Mouse (Mus musculus): ENCODE data around the gene Mfsd2a. TPM values are rescaled to one million over a fixed set of nuclear protein-coding genes. Genes with fewer than 3 reads are reported as not detected.

The Mfsd2a gene
- polyA plus RNA-seq, 1 experiment from 2014 or later = 26.7 TPM

DNA sequence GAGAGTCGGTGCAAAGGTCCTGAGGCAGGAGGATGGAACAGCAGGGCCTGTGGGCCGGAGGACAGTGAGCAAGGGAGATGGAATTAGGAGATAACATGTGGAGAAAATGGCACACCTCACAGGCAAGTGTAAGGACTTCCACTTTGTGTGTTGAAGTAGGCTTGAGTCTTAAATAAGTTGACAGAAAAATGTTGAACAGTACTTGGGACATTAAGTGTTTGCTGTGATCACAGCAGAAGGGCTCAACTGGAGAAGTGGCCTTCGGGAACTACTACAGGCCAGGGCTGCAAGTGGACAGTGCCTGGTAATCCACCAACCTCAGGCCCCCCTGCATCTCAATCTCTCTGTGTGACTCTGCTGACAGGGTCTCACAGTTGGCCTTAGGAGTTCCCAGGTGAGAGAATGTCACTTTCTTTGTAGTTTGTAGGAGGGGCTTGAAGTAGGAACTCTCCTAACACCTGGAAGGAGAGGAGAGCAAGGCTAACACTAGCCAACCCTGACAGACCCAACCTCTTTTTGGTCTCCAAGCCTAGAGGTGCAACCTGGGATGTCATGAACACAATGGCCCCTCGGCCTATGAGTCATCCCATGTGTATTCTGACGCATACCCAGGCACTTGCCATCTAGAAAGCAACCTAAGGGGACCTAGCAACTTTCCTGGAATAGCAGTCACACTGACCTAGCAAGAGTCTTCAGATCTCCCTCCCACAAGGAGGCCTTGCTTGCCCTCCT, 6.1 kb downstream of the Mfsd2a start:
- Histone ChIP-seq H3K9ac (peak overlapping the region; percentile 56), H3K27ac (peak overlapping the region; percentile 92), H3K27me3 (no peaks in the 10 kb centered on the region), H3K4me2 (peak overlapping the region; percentile 57), H3K9me3 (replicated peaks) (no peaks in the 10 kb centered on the region), H3K36me3 (ENCODE audit: poor library complexity, severe bottlenecking) (peaks cover 41% of the 10 kb centered on the region), H3K4me1 (peaks cover 42% of the 10 kb centered on the region), H3K4me3 (peak overlapping the region; percentile 23)
- WGBS = 59% methylated on average over 5 of the region's 5 CpGs
- ATAC-seq = peak; percentile 46

DNA sequence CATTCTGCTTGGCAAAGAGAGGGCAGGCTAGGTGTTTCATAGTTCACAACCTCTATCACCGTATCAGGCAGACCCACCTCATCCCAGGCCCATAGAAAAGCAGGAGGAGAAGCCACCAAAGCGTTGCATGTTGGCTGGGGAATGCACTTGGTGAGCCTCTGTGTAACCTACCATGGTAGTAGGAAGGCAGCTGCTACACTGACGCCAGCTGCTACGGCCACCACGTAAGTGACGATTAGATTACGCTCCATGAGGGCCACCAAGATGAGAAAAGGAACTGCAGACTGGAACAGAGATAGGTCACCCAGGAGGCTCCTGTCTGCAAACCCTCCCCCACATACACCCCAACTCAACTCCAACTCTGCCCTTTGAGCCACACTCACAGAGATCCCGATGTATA, 11.9 kb downstream of the Mfsd2a start:
- 95% methylated on average over 8 of the region's 8 CpGs for WGBS
- Histone ChIP-seq H3K4me1 (no peaks in the 10 kb centered on the region), H3K27me3 (no peaks in the 10 kb centered on the region), H3K4me2 (no peak overlapping the region), H3K27ac (no peak overlapping the region), H3K36me3 (ENCODE audit: poor library complexity, severe bottlenecking) (peaks cover 76% of the 10 kb centered on the region), H3K4me3 (no peak overlapping the region), H3K9ac (no peak overlapping the region), H3K9me3 (replicated peaks) (no peaks in the 10 kb centered on the region)
- ATAC-seq = no peak

DNA sequence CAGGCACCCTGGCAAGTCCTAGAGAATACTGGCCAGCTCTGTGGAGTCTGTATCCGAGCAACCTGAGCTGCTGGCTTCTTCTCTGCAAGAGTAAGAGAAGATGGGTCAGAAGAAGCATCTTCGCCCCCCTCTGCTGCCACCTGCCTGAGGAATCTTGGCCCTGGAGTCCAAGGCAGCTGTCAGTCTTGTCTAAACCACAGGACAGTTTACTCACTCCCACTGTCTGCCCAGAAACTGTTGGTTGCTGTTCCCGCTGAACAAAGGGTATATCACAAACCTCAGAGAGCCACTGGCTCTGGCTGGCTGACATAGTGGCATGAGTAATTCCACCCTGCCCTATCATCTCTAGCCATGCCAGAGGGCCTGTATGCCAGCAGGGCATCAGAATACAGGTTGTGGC, 13.8 kb downstream of the Mfsd2a start:
- no peak overlapping the region for H3K9ac ChIP-seq
- H3K4me1 ChIP-seq = no peaks in the 10 kb centered on the region
- no peaks in the 10 kb centered on the region for H3K27me3 ChIP-seq
- H3K36me3 ChIP-seq (ENCODE audit: poor library complexity, severe bottlenecking) = peaks cover 70% of the 10 kb centered on the region
- no peak overlapping the region for H3K4me3 ChIP-seq
- WGBS = 90% methylated on average over 3 of the region's 3 CpGs
- no peak for ATAC-seq
- H3K27ac ChIP-seq = no peak overlapping the region
- no peaks in the 10 kb centered on the region for H3K9me3 ChIP-seq (replicated peaks)
- no peak overlapping the region for H3K4me2 ChIP-seq

DNA sequence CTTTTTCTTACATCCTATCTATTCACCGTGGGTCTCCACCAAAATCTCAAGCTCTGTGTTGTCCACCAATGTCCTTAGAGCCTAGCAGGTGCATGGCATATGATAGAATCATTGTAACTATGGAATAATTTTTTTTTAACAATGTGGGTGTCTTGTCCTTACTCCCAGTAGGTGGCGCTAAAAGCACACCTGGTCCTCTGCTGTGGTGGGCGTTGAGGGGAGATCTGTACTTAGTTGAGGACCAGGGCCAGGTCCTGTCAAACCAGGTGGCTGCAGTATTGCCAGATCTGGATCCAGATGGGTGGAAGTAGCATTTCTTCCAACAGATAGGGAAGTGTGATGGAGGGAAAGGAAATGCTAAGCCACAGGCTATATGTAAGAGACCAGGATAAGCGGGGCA, 16.6 kb downstream of the Mfsd2a start:
- no peaks in the 10 kb centered on the region for H3K4me1 ChIP-seq
- no peak overlapping the region for H3K4me2 ChIP-seq
- H3K9me3 ChIP-seq (replicated peaks) = no peaks in the 10 kb centered on the region
- 0 out of 2 replicates have a peak, but pooled peaks have one; percentile 61 for ATAC-seq
- no peaks in the 10 kb centered on the region for H3K27me3 ChIP-seq
- no peak overlapping the region for H3K9ac ChIP-seq
- WGBS = 25% methylated on average over 4 of the region's 4 CpGs
- no peak overlapping the region for H3K4me3 ChIP-seq
- peaks cover 42% of the 10 kb centered on the region for H3K36me3 ChIP-seq (ENCODE audit: poor library complexity, severe bottlenecking)
- H3K27ac ChIP-seq = no peak overlapping the region

GRCm38 (mm10) chr4:122939048-122939796, 21.8 kb downstream of the Mfsd2a start:
- Histone ChIP-seq H3K36me3 (ENCODE audit: poor library complexity, severe bottlenecking) (no peaks in the 10 kb centered on the region), H3K4me1 (no peaks in the 10 kb centered on the region), H3K9ac (no peak overlapping the region), H3K9me3 (replicated peaks) (no peaks in the 10 kb centered on the region), H3K4me3 (no peak overlapping the region), H3K27me3 (no peaks in the 10 kb centered on the region), H3K27ac (no peak overlapping the region), H3K4me2 (no peak overlapping the region)
- WGBS = 89% methylated on average over 2 of the region's 2 CpGs
- ATAC-seq = no peak

DNA sequence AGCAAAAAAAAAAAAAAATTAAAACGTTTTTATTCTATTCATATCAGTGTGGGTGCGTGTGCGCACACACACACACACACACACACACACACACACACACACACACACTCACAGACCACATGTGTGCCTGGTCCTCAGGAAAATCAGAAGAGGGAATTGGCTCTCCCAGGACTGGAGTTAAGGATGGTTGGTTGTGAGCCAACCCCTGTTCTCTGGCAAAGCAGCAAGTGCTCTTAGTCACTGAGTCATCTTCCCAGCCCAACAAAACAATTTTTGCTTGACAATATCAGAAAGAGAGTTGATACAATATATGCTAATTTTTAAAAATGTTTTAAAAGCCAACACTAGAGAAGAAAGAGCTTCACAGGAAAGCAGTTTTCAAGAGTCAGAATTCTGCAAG, 23.5 kb downstream of the Mfsd2a start:
- Histone ChIP-seq H3K9ac (no peak overlapping the region), H3K4me3 (no peak overlapping the region), H3K4me2 (no peak overlapping the region), H3K36me3 (ENCODE audit: poor library complexity, severe bottlenecking) (no peaks in the 10 kb centered on the region), H3K4me1 (no peaks in the 10 kb centered on the region), H3K27ac (no peak overlapping the region), H3K9me3 (replicated peaks) (no peaks in the 10 kb centered on the region), H3K27me3 (no peaks in the 10 kb centered on the region)
- ATAC-seq = no peak
- 100% methylated on average over 3 of the region's 3 CpGs for WGBS

GRCm38 (mm10) chr4:122935466-122936099, 25.4 kb downstream of the Mfsd2a start:
- Histone ChIP-seq H3K27me3 (no peaks in the 10 kb centered on the region), H3K36me3 (ENCODE audit: poor library complexity, severe bottlenecking) (no peaks in the 10 kb centered on the region), H3K4me2 (no peak overlapping the region), H3K9me3 (replicated peaks) (no peaks in the 10 kb centered on the region), H3K4me3 (no peak overlapping the region), H3K4me1 (no peaks in the 10 kb centered on the region), H3K27ac (no peak overlapping the region), H3K9ac (no peak overlapping the region)
- no peak for ATAC-seq
- WGBS = 89% methylated on average over 9 of the region's 9 CpGs

GRCm38 (mm10) chr4:122933857-122934256, 27.1 kb downstream of the Mfsd2a start:
- no peak overlapping the region for H3K9ac ChIP-seq
- no peaks in the 10 kb centered on the region for H3K4me1 ChIP-seq
- H3K9me3 ChIP-seq (replicated peaks) = no peaks in the 10 kb centered on the region
- no peaks in the 10 kb centered on the region for H3K27me3 ChIP-seq
- H3K4me2 ChIP-seq = no peak overlapping the region
- no peak overlapping the region for H3K27ac ChIP-seq
- 81% methylated on average over 3 of the region's 3 CpGs for WGBS
- no peaks in the 10 kb centered on the region for H3K36me3 ChIP-seq (ENCODE audit: poor library complexity, severe bottlenecking)
- H3K4me3 ChIP-seq = no peak overlapping the region
- no peak for ATAC-seq

GRCm38 (mm10) chr4:122933051-122933591, 27.9 kb downstream of the Mfsd2a start:
- Histone ChIP-seq H3K9me3 (replicated peaks) (no peaks in the 10 kb centered on the region), H3K4me2 (no peak overlapping the region), H3K4me3 (no peak overlapping the region), H3K9ac (no peak overlapping the region), H3K36me3 (ENCODE audit: poor library complexity, severe bottlenecking) (no peaks in the 10 kb centered on the region), H3K27me3 (no peaks in the 10 kb centered on the region), H3K27ac (no peak overlapping the region), H3K4me1 (no peaks in the 10 kb centered on the region)
- no peak for ATAC-seq
- WGBS = 86% methylated on average over 3 of the region's 3 CpGs

GRCm38 (mm10) chr4:122932239-122932978, 28.6 kb downstream of the Mfsd2a start:
- Histone ChIP-seq H3K4me1 (no peaks in the 10 kb centered on the region), H3K9ac (no peak overlapping the region), H3K4me2 (no peak overlapping the region), H3K36me3 (ENCODE audit: poor library complexity, severe bottlenecking) (no peaks in the 10 kb centered on the region), H3K4me3 (no peak overlapping the region), H3K27ac (no peak overlapping the region), H3K27me3 (no peaks in the 10 kb centered on the region), H3K9me3 (replicated peaks) (no peaks in the 10 kb centered on the region)
- WGBS = 78% methylated on average over 8 of the region's 8 CpGs
- ATAC-seq = no peak

DNA sequence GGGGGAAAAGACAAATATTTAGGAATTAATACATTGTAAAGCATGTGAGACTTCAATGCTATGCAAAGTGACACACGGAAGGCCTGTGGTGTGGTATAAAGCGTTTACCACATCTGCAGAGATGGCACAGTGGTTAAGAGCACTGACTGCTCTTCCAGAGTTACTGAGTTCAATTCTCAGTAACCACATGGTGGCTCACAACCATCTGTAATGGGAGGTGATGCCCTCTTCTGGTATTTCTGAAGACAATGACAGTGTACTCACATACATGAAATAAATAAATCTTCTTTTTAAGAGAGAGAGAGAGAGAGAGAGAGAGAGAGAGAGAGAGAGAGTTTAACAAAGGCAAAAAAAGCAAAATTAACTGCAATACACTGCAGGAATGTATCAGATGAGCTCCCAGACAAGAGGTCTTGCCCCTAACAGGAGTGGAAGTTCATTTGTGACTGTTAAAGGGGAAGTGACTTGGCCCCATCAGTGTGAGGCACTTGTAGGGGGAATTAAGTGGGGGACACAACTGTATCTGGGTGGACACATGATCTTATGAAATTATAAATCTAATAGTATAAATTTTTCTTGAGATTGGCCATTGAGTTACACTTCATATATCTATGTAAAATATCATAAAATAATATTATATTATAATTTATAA, 29.9 kb downstream of the Mfsd2a start:
- ATAC-seq = no peak
- no peak overlapping the region for H3K9ac ChIP-seq
- no peaks in the 10 kb centered on the region for H3K4me1 ChIP-seq
- WGBS = 90% methylated on average over 2 of the region's 2 CpGs
- H3K4me3 ChIP-seq = no peak overlapping the region
- no peak overlapping the region for H3K4me2 ChIP-seq
- H3K27ac ChIP-seq = no peak overlapping the region
- no peaks in the 10 kb centered on the region for H3K9me3 ChIP-seq (replicated peaks)
- H3K36me3 ChIP-seq (ENCODE audit: poor library complexity, severe bottlenecking) = no peaks in the 10 kb centered on the region
- no peaks in the 10 kb centered on the region for H3K27me3 ChIP-seq

All from forebrain, embryonic 13.5 days (tissue).